Mouse (Mus musculus): ENCODE results near the gene Gm12794.
"Not testable (repeated sequence)": the region's sequence is repeated elsewhere in the genome, so short reads cannot be mapped to it uniquely, and the experiment has no call there.

Gene Gm12794

DNA sequence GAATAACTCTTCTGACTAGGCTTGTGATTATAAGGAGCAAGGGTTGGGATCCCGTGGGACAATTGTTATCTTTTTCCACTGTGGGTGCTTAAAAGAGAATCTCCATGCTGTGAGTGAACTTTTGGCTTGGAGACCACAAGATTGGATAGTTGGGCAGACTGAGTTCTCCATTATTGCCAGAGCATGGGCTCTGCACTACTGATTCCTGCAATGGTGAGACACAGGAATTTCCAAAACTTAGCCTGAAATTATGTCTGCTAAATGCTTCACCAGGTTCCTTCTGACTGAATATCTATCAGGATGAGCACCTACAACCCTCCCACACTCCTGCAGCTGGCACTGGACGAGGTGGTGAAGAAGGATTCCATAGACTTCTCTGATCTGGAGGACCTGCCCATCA lies at the start of gene Gm12794:
TSS of gene Gm12794 (plus strand) at position 301 of the 400 bp plus-strand sequence.
- not testable (repeated sequence) for DNase-seq (ENCODE audit: low spot score)

- DNase-seq (ENCODE audit: low spot score) = no peak
Observed at GRCm38 (mm10) chr4:101893656-101894420, 46.4 kb upstream of the Gm12794 start, which contains the start of gene C130073F10Rik. C130073F10Rik (minus strand) TSS chr4:101893789.

GRCm38 (mm10) chr4:101908821-101909220 lies 31.4 kb upstream of the Gm12794 start, which contains the start of gene Gm12800:
Gm12800 (plus strand) TSS chr4:101909121.
- DNase-seq (ENCODE audit: low spot score) = not testable (repeated sequence)

- not testable (repeated sequence) for DNase-seq (ENCODE audit: low spot score)
Observed at GRCm38 (mm10) chr4:101980949-101981348, 40.7 kb downstream of the Gm12794 start, which contains the start of gene Gm12790. Gm12790 (minus strand) TSS chr4:101981049.

DNA sequence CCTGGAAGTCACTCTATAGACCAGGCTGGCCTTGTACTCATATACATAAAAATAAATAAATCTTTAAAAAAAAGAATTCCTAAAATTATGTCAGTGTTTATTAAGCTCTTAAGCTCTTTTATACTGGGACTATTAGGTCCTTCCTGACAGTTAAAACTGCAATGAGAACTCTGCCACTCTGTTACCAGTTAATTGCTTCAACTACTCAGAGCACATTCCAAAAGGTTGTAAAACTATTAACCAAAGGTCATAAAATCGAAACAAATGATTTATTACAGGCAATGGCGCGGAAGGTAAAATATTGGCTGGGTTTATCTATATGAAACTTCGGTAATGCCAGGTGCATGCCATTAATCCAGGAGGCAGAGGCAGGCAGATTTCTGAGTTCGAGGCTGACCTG lies 45.5 kb downstream of the Gm12794 start:
- no peak for DNase-seq (ENCODE audit: low spot score)

DNA sequence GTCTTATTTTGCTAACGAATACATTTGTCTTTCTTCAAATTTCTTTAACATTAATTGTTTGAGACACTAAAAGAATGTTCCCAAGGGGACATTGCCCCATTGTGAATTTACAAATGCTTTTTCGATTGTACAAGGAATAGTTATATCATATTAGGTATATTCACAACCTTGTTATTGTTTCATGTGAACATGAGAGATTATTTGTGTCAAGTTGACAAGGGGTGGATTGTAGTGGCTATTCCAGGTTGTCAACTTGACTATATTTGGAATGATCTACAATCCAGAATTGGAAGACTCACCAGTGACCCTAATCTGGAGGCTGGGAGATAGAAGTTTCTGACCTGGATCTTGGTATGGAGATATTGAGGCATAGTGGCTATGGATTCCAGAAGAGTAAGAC lies 46.1 kb downstream of the Gm12794 start, which contains the start of gene Gm12789:
TSS of gene Gm12789 (plus strand) at position 301 of the 400 bp plus-strand sequence.
- not testable (repeated sequence) for DNase-seq (ENCODE audit: low spot score)
